Comparison of ENCODE assay signal across 9 mouse cellular contexts in genomic region chr1:39086273-39086672, GRCm38 (mm10).
DNase-seq lines count a peak whose midpoint lies in the region; TF ChIP-seq lines count a peak whose summit lies in the region.
"Had no signal": no experiment of that assay in that cellular context is flagged by ENCODE, and none has a peak within 500 bp of the region (broad histone marks: within the 10 kb centered on the region; RNA-seq: fewer than 3 reads in every experiment).

No protein-coding gene starts in this region.

- TF ChIP-seq CTCF in brain, embryonic 14.5 days (IDR thresholded peaks at IDR 0.05; ENCODE audit: borderline replicate concordance, extremely low read depth, insufficient read depth, insufficient read length), result no peak
- TF ChIP-seq CTCF in cortical plate, adult 2 months (IDR thresholded peaks at IDR 0.05; ENCODE audit: extremely low read depth, insufficient read depth, low read length), result no peak

- TF ChIP-seq POLR2A in brain, embryonic 14.5 days (IDR thresholded peaks at IDR 0.05; ENCODE audit: borderline replicate concordance, extremely low read depth, insufficient read depth, insufficient read length, poor library complexity, severe bottlenecking), result no peak
- TF ChIP-seq POLR2A in cortical plate, adult 2 months (IDR thresholded peaks at IDR 0.05; ENCODE audit: extremely low read depth, insufficient read depth, low read length), result no peak

- H3K9me3 ChIP-seq in hindbrain, embryonic 10.5 days, result no peaks in the 10 kb centered on the region
- H3K9me3 ChIP-seq: embryonic facial prominence, embryonic 15.5 days had no signal

- 82% methylated on average over 11 of the region's 11 CpGs for WGBS in hindbrain, embryonic 10.5 days

- intact Hi-C loops in left cerebral cortex, postnatal 14 days (cut with DNase I), result no loop called here

- no peaks in the 10 kb centered on the region for H3K27me3 ChIP-seq in hindbrain, embryonic 10.5 days (ENCODE audit: insufficient read depth, poor library complexity, severe bottlenecking)
- H3K27me3 ChIP-seq: embryonic facial prominence, embryonic 15.5 days had no signal

- H3K27ac ChIP-seq in cortical plate, adult 2 months (ENCODE audit: insufficient read depth, low read length), result peak overlapping the region; percentile 78
- no peak overlapping the region for H3K27ac ChIP-seq in hindbrain, embryonic 10.5 days
- H3K27ac ChIP-seq: embryonic facial prominence, embryonic 15.5 days had no signal

- H3K36me3 ChIP-seq in hindbrain, embryonic 10.5 days, result no peaks in the 10 kb centered on the region
- H3K36me3 ChIP-seq: embryonic facial prominence, embryonic 15.5 days had no signal

- peaks cover 9% of the 10 kb centered on the region for H3K4me1 ChIP-seq in cortical plate, adult 2 months (ENCODE audit: control insufficient read depth, insufficient read depth, low read length)
- H3K4me1 ChIP-seq in hindbrain, embryonic 10.5 days (replicated peaks), result no peaks in the 10 kb centered on the region
- H3K4me1 ChIP-seq: embryonic facial prominence, embryonic 15.5 days had no signal

- H3K4me3 ChIP-seq in cortical plate, adult 2 months (ENCODE audit: insufficient read depth, low read length), result no peak overlapping the region
- no peak overlapping the region for H3K4me3 ChIP-seq in hindbrain, embryonic 10.5 days
- H3K4me3 ChIP-seq: embryonic facial prominence, embryonic 15.5 days had no signal

- peak; percentile 40 for DNase-seq in kidney, postnatal 14 days
- DNase-seq in kidney, adult 8-10 months, result no peak
- peak; percentile 73 for DNase-seq in brain, embryonic 14.5 days (ENCODE audit: low read depth)
- peak; percentile 63 to 79 for DNase-seq in left cerebral cortex, postnatal 14 days (ENCODE audit: low spot score in 2 of 2)
- DNase-seq in natural killer cell, adult 2 months (ENCODE audit: low spot score in 2 of 2), result no peak
- no peak for DNase-seq in neural tube, embryonic 10.5 days (ENCODE audit: extremely low spot score, low spot score)
- DNase-seq in hindbrain, embryonic 10.5 days (ENCODE audit: low spot score), result no peak

Comparison
In these comparisons a context has a peak if more than half of its experiments do, and no peak if none do; other contexts are left out.
1. DNase-seq: peak in kidney, postnatal 14 days (single experiment), brain, embryonic 14.5 days (single experiment) and left cerebral cortex, postnatal 14 days (2 of 2); none in kidney, adult 8-10 months (0 of 2), natural killer cell, adult 2 months (0 of 2), neural tube, embryonic 10.5 days (single experiment) and hindbrain, embryonic 10.5 days (single experiment).